Comparison of ENCODE assay signal across 21 mouse cellular contexts in genomic region chr11:74959501-74959900, GRCm38 (mm10). TPM values are rescaled to one million over a fixed set of nuclear protein-coding genes. Genes with fewer than 3 reads are reported as not detected.
DNase-seq lines count a peak whose midpoint lies in the region; ATAC-seq and TF ChIP-seq lines count a peak whose summit lies in the region.
"Had no signal": no experiment of that assay in that cellular context is flagged by ENCODE, and none has a peak within 500 bp of the region (broad histone marks: within the 10 kb centered on the region; RNA-seq: fewer than 3 reads in every experiment).

No protein-coding gene starts in this region.

- ATAC-seq in kidney, embryonic 16.5 days (ENCODE audit: low FRiP score, low TSS enrichment), result no peak
- peak; percentile 56 for ATAC-seq in lung, postnatal 0 days
- peak; percentile 86 for ATAC-seq in megakaryocyte progenitor cell, adult 5-6 weeks (replicated peaks; ENCODE audit: poor library complexity)
- ATAC-seq in forebrain, embryonic 14.5 days, result no peak
- ATAC-seq: forebrain, embryonic 13.5 days; midbrain, embryonic 16.5 days had no signal

- H3K27ac ChIP-seq in kidney, embryonic 16.5 days (ENCODE audit: low read length), result peak overlapping the region; percentile 50
- H3K27ac ChIP-seq in lung, postnatal 0 days (ENCODE audit: low read length), result 0 out of 2 replicates have a peak overlapping the region, but pooled peaks have one; percentile 40
- H3K27ac ChIP-seq in brown adipose tissue, adult 24 weeks (replicated peaks; ENCODE audit: low read depth, low read length), result peak overlapping the region; percentile 88
- H3K27ac ChIP-seq in forebrain, embryonic 14.5 days (ENCODE audit: low read depth, low read length), result no peak overlapping the region
- H3K27ac ChIP-seq: embryonic facial prominence, embryonic 10.5 days; forebrain, embryonic 13.5 days; gastrocnemius, adult 2 months; heart, adult 2 months; heart, embryonic 15.5 days; hindbrain, embryonic 12.5 days had no signal

- WGBS in kidney, embryonic 16.5 days, result 68% methylated on average over 2 of the region's 2 CpGs
- 45% methylated on average over 2 of the region's 2 CpGs for WGBS in lung, postnatal 0 days
- 87% methylated on average over 2 of the region's 2 CpGs for whole genome bisulfite sequencing in forebrain, embryonic 14.5 days

- intact Hi-C loops in gastrocnemius, postnatal 36 days (cut with DNase I), result no loop called here

- no peaks in the 10 kb centered on the region for H3K4me1 ChIP-seq in kidney, embryonic 16.5 days (ENCODE audit: insufficient read depth, low read length)
- no peaks in the 10 kb centered on the region for H3K4me1 ChIP-seq in lung, postnatal 0 days (ENCODE audit: insufficient read depth, low read depth, low read length)
- H3K4me1 ChIP-seq in brown adipose tissue, adult 24 weeks (ENCODE audit: control insufficient read depth, insufficient read depth, insufficient read length, low read length), result peaks cover 9% of the 10 kb centered on the region
- no peaks in the 10 kb centered on the region for H3K4me1 ChIP-seq in forebrain, embryonic 14.5 days (ENCODE audit: control insufficient read depth, insufficient read depth, low read length)
- H3K4me1 ChIP-seq: embryonic facial prominence, embryonic 10.5 days; hindbrain, embryonic 12.5 days had no signal

- H3K4me2 ChIP-seq in kidney, embryonic 16.5 days (replicated peaks; ENCODE audit: low read depth, low read length), result no peak overlapping the region
- no peak overlapping the region for H3K4me2 ChIP-seq in lung, postnatal 0 days (replicated peaks; ENCODE audit: low read depth, low read length)
- no peak overlapping the region for H3K4me2 ChIP-seq in forebrain, embryonic 14.5 days (ENCODE audit: low read length)
- H3K4me2 ChIP-seq: forebrain, embryonic 13.5 days; heart, embryonic 15.5 days; hindbrain, embryonic 12.5 days had no signal

- no peak for DNase-seq in kidney, postnatal 4 days
- peak; percentile 83 for DNase-seq in lung, postnatal 0 days (ENCODE audit: low spot score)
- DNase-seq in lung, postnatal 14 days, result no peak
- DNase-seq in forebrain, embryonic 14.5 days (ENCODE audit: low spot score), result no peak
- DNase-seq in gastrocnemius, postnatal 36 days, result no peak
- DNase-seq: adrenal gland, adult 8-10 months; cerebellum, adult 11 months; cerebellum, postnatal 25 days; gastrocnemius, adult 2 months; heart, adult 2 months; kidney, postnatal 10 days; right cerebral cortex, adult 18-20 months; spleen, adult 18-20 months had no signal

- no peaks in the 10 kb centered on the region for H3K27me3 ChIP-seq in kidney, embryonic 16.5 days (ENCODE audit: insufficient read depth, low read length)
- no peaks in the 10 kb centered on the region for H3K27me3 ChIP-seq in lung, postnatal 0 days (replicated peaks; ENCODE audit: insufficient read depth, low read length)
- H3K27me3 ChIP-seq in forebrain, embryonic 14.5 days (replicated peaks; ENCODE audit: control insufficient read depth, insufficient read depth, low read length), result no peaks in the 10 kb centered on the region
- H3K27me3 ChIP-seq: forebrain, embryonic 13.5 days; heart, embryonic 15.5 days; hindbrain, embryonic 12.5 days had no signal

- no peak; the same call in 1 of the 2 replicates for TF ChIP-seq EP300 in lung, postnatal 0 days (IDR thresholded peaks at IDR 0.05)

- no peak overlapping the region for H3K4me3 ChIP-seq in kidney, embryonic 16.5 days (ENCODE audit: low read length)
- H3K4me3 ChIP-seq in lung, postnatal 0 days (ENCODE audit: low read depth, low read length), result no peak overlapping the region
- no peak overlapping the region for H3K4me3 ChIP-seq in brown adipose tissue, adult 24 weeks (ENCODE audit: insufficient read depth, low read depth, low read length)
- H3K4me3 ChIP-seq in forebrain, embryonic 14.5 days (ENCODE audit: low read depth, low read length), result no peak overlapping the region
- H3K4me3 ChIP-seq: embryonic facial prominence, embryonic 10.5 days; forebrain, embryonic 13.5 days; gastrocnemius, adult 2 months; heart, adult 2 months; heart, embryonic 15.5 days; hindbrain, embryonic 12.5 days had no signal

- H3K36me3 ChIP-seq in kidney, embryonic 16.5 days (ENCODE audit: insufficient read depth, low read length), result peaks cover 3% of the 10 kb centered on the region; the same call in 1 of the 2 replicates
- H3K36me3 ChIP-seq in lung, postnatal 0 days (ENCODE audit: insufficient read depth, low read length), result no peaks in the 10 kb centered on the region
- H3K36me3 ChIP-seq in forebrain, embryonic 14.5 days (ENCODE audit: control insufficient read depth, insufficient read depth, low read length), result peaks cover 10% of the 10 kb centered on the region

- H3K9me3 ChIP-seq in kidney, embryonic 16.5 days (ENCODE audit: low read length), result no peaks in the 10 kb centered on the region
- no peaks in the 10 kb centered on the region for H3K9me3 ChIP-seq in lung, postnatal 0 days (ENCODE audit: low read length)
- no peaks in the 10 kb centered on the region for H3K9me3 ChIP-seq in forebrain, embryonic 14.5 days (replicated peaks; ENCODE audit: control insufficient read depth, low read length)
- H3K9me3 ChIP-seq: embryonic facial prominence, embryonic 10.5 days; forebrain, embryonic 13.5 days; heart, embryonic 15.5 days; hindbrain, embryonic 12.5 days had no signal

- H3K9ac ChIP-seq in kidney, embryonic 16.5 days (replicated peaks; ENCODE audit: low read length), result no peak overlapping the region
- no peak overlapping the region for H3K9ac ChIP-seq in lung, postnatal 0 days (replicated peaks; ENCODE audit: low read depth)
- H3K9ac ChIP-seq in forebrain, embryonic 14.5 days (ENCODE audit: low read length), result no peak overlapping the region
- H3K9ac ChIP-seq: forebrain, embryonic 13.5 days; heart, embryonic 15.5 days; hindbrain, embryonic 12.5 days had no signal

- TF ChIP-seq CTCF in lung, postnatal 0 days (IDR thresholded peaks at IDR 0.05), result no peak

RNA-seq across cellular contexts. Expression of gene Srr, which starts 33.8 kb away (rescaled TPM):
- 24.5 and 25.1 TPM in 2 replicates for polyA plus RNA-seq in kidney, embryonic 16.5 days (2015; fragmentation: Nextera tagmentation; extraction: Ambion mirVana)
- 11.9 and 12.9 TPM in 2 replicates for polyA plus RNA-seq in lung, postnatal 0 days (2015; fragmentation: Nextera tagmentation; extraction: Ambion mirVana)
- 31.1 and 47.4 TPM in 2 replicates for polyA plus RNA-seq in brown adipose tissue, adult 24 weeks (2012; ENCODE audit: insufficient read depth, insufficient read length, missing spikeins)
- 5.8 and 6.3 TPM in 2 replicates for total RNA-seq in megakaryocyte progenitor cell, adult 5-6 weeks (2015)
- total RNA-seq in megakaryocyte progenitor cell, adult 5-6 weeks (2017), result 4.4 and 6.1 TPM in 2 replicates
- 45.9 and 56.0 TPM in 2 replicates for polyA plus RNA-seq in forebrain, embryonic 14.5 days (2014; fragmentation: Nextera tagmentation; extraction: Ambion mirVana)
- total RNA-seq in gastrocnemius, postnatal 36 days (2021), result 10 to 100 TPM; 18.6 to 18.9 TPM

RNA-seq across cellular contexts. Expression of gene Smg6, which starts 33.9 kb away (rescaled TPM):
- polyA plus RNA-seq in kidney, embryonic 16.5 days (2015; fragmentation: Nextera tagmentation; extraction: Ambion mirVana), result 17.9 and 20.5 TPM in 2 replicates
- polyA plus RNA-seq in lung, postnatal 0 days (2015; fragmentation: Nextera tagmentation; extraction: Ambion mirVana), result 9.9 and 11.0 TPM in 2 replicates
- 4.8 and 6.6 TPM in 2 replicates for polyA plus RNA-seq in brown adipose tissue, adult 24 weeks (2012; ENCODE audit: insufficient read depth, insufficient read length, missing spikeins)
- 15.3 and 23.1 TPM in 2 replicates for total RNA-seq in megakaryocyte progenitor cell, adult 5-6 weeks (2015)
- total RNA-seq in megakaryocyte progenitor cell, adult 5-6 weeks (2017), result 29.5 and 32.7 TPM in 2 replicates
- 12.9 and 13.7 TPM in 2 replicates for polyA plus RNA-seq in forebrain, embryonic 14.5 days (2014; fragmentation: Nextera tagmentation; extraction: Ambion mirVana)
- total RNA-seq in gastrocnemius, postnatal 36 days (2021), result 10 to 100 TPM in 1 of 2 experiments, 1 to 10 TPM in 1; 8.4 to 11.4 TPM

Comparison
In these comparisons a context has a peak if more than half of its experiments do, and no peak if none do; other contexts are left out.
1. ATAC-seq: peak in lung, postnatal 0 days (single experiment) and megakaryocyte progenitor cell, adult 5-6 weeks (single experiment); none in kidney, embryonic 16.5 days (single experiment) and forebrain, embryonic 14.5 days (single experiment).